Mouse (Mus musculus): ENCODE results near the gene Fam83e. TPM values are rescaled to one million over a fixed set of nuclear protein-coding genes. Genes with fewer than 3 reads are reported as not detected.
A peak's percentile ranks its signal among the peaks of the same experiment; 100 is the strongest.

Fam83e gene
- polyA plus RNA-seq, 1 experiment = 102 TPM

GRCm38 (mm10) chr7:45701607-45702006, 19.4 kb upstream of the Fam83e start:
- no peak for TF ChIP-seq CTCF (IDR thresholded peaks at IDR 0.05; ENCODE audit: extremely low read depth, insufficient read length, insufficient replicate concordance, low read depth, low read length)
- no peak for TF ChIP-seq POLR2A (IDR thresholded peaks at IDR 0.05; ENCODE audit: low read depth, low read length)
- WGBS = 91% methylated on average over 11 of the region's 11 CpGs

GRCm38 (mm10) chr7:45702316-45702715, 18.7 kb upstream of the Fam83e start:
- Histone ChIP-seq H3K4me1 (ENCODE audit: control insufficient read depth, insufficient read depth, insufficient read length, low read length) (peaks cover 21% of the 10 kb centered on the region), H3K27me3 (ENCODE audit: control insufficient read depth, insufficient read depth, low read length) (peaks cover 20% of the 10 kb centered on the region), H3K4me3 (ENCODE audit: low read depth, low read length) (no peak overlapping the region), H3K27ac (ENCODE audit: insufficient read depth, low read depth, low read length) (no peak overlapping the region), H3K36me3 (ENCODE audit: control insufficient read depth, insufficient read depth, low read length) (peaks cover 2% of the 10 kb centered on the region; the same call in 1 of the 2 replicates)
- whole genome bisulfite sequencing = 86% methylated on average over 11 of the region's 11 CpGs
- TF ChIP-seq POLR2A (IDR thresholded peaks at IDR 0.05; ENCODE audit: low read depth, low read length) (no peak), CTCF (IDR thresholded peaks at IDR 0.05; ENCODE audit: extremely low read depth, insufficient read length, insufficient replicate concordance, low read depth, low read length) (no peak)

More at GRCm38 (mm10) chr7:45701607-45702006, 19.4 kb upstream of the Fam83e start:
- Histone ChIP-seq H3K4me1 (ENCODE audit: control insufficient read depth, insufficient read depth, insufficient read length, low read length) (peaks cover 18% of the 10 kb centered on the region), H3K4me3 (ENCODE audit: low read depth, low read length) (no peak overlapping the region), H3K36me3 (ENCODE audit: control insufficient read depth, insufficient read depth, low read length) (no peaks in the 10 kb centered on the region), H3K27me3 (ENCODE audit: control insufficient read depth, insufficient read depth, low read length) (peaks cover 20% of the 10 kb centered on the region), H3K27ac (ENCODE audit: insufficient read depth, low read depth, low read length) (no peak overlapping the region)

- Histone ChIP-seq H3K27me3 (ENCODE audit: control insufficient read depth, insufficient read depth, low read length) (peaks cover 20% of the 10 kb centered on the region), H3K4me3 (ENCODE audit: low read depth, low read length) (no peak overlapping the region), H3K27ac (ENCODE audit: insufficient read depth, low read depth, low read length) (no peak overlapping the region), H3K4me1 (ENCODE audit: control insufficient read depth, insufficient read depth, insufficient read length, low read length) (peaks cover 21% of the 10 kb centered on the region), H3K36me3 (ENCODE audit: control insufficient read depth, insufficient read depth, low read length) (peaks cover 2% of the 10 kb centered on the region; the same call in 1 of the 2 replicates)
- TF ChIP-seq POLR2A (IDR thresholded peaks at IDR 0.05; ENCODE audit: low read depth, low read length) (no peak), CTCF (IDR thresholded peaks at IDR 0.05; ENCODE audit: extremely low read depth, insufficient read length, insufficient replicate concordance, low read depth, low read length) (no peak)
- 90% methylated on average over 17 of the region's 17 CpGs for WGBS
Measured at GRCm38 (mm10) chr7:45702809-45703520, 18.0 kb upstream of the Fam83e start.

- WGBS = 40% methylated on average over 12 of the region's 12 CpGs
- TF ChIP-seq POLR2A (IDR thresholded peaks at IDR 0.05; ENCODE audit: low read depth, low read length) (no peak), CTCF (IDR thresholded peaks at IDR 0.05; ENCODE audit: extremely low read depth, insufficient read length, insufficient replicate concordance, low read depth, low read length) (no peak)
- H3K36me3 ChIP-seq (ENCODE audit: control insufficient read depth, insufficient read depth, low read length) = peaks cover 6% of the 10 kb centered on the region; the same call in 1 of the 2 replicates
- no peak overlapping the region for H3K4me3 ChIP-seq (ENCODE audit: low read depth, low read length)
- H3K27ac ChIP-seq (ENCODE audit: insufficient read depth, low read depth, low read length) = peak overlapping the region; percentile 86
- peaks cover 24% of the 10 kb centered on the region for H3K4me1 ChIP-seq (ENCODE audit: control insufficient read depth, insufficient read depth, insufficient read length, low read length)
- peaks cover 17% of the 10 kb centered on the region for H3K27me3 ChIP-seq (ENCODE audit: control insufficient read depth, insufficient read depth, low read length)
Measured at GRCm38 (mm10) chr7:45703521-45704033, 17.4 kb upstream of the Fam83e start.

- Histone ChIP-seq H3K4me1 (ENCODE audit: control insufficient read depth, insufficient read depth, insufficient read length, low read length) (peaks cover 29% of the 10 kb centered on the region), H3K27me3 (ENCODE audit: control insufficient read depth, insufficient read depth, low read length) (peaks cover 15% of the 10 kb centered on the region), H3K36me3 (ENCODE audit: control insufficient read depth, insufficient read depth, low read length) (peaks cover 10% of the 10 kb centered on the region; the same call in 1 of the 2 replicates), H3K27ac (ENCODE audit: insufficient read depth, low read depth, low read length) (peak overlapping the region; percentile 86), H3K4me3 (ENCODE audit: low read depth, low read length) (peak overlapping the region; percentile 65)
- no peak for TF ChIP-seq CTCF (IDR thresholded peaks at IDR 0.05; ENCODE audit: extremely low read depth, insufficient read length, insufficient replicate concordance, low read depth, low read length)
- under 1% methylated on average over 13 of the region's 13 CpGs for WGBS
Measured at GRCm38 (mm10) chr7:45704046-45704559, 16.9 kb upstream of the Fam83e start.

GRCm38 (mm10) chr7:45704730-45705442, 16.1 kb upstream of the Fam83e start, which contains the start of gene Dbp:
Gene Dbp, plus strand, starts transcription at chr7:45705088.
- Histone ChIP-seq H3K36me3 (ENCODE audit: control insufficient read depth, insufficient read depth, low read length) (peaks cover 18% of the 10 kb centered on the region), H3K4me1 (ENCODE audit: control insufficient read depth, insufficient read depth, insufficient read length, low read length) (peaks cover 33% of the 10 kb centered on the region), H3K4me3 (ENCODE audit: low read depth, low read length) (peak within 1 kb of the TSS; percentile 92), H3K27me3 (ENCODE audit: control insufficient read depth, insufficient read depth, low read length) (peaks cover 7% of the 10 kb centered on the region), H3K27ac (ENCODE audit: insufficient read depth, low read depth, low read length) (peak within 1 kb of the TSS; percentile 99)
- TF ChIP-seq POLR2A (IDR thresholded peaks at IDR 0.05; ENCODE audit: low read depth, low read length) (peak; percentile 89), CTCF (IDR thresholded peaks at IDR 0.05; ENCODE audit: extremely low read depth, insufficient read length, insufficient replicate concordance, low read depth, low read length) (no peak)
- WGBS = under 1% methylated on average over 36 of the region's 36 CpGs

Data from small intestine, adult 2 months (tissue).